In genomic region chr11:86682861-86683260, GRCm38 (mm10) we compare ENCODE assay signal across 9 mouse cellular contexts. TPM values are rescaled to one million over a fixed set of nuclear protein-coding genes. Genes with fewer than 3 reads are reported as not detected.
DNase-seq lines count a peak whose midpoint lies in the region; ATAC-seq lines count a peak whose summit lies in the region.
"Had no signal": no experiment of that assay in that cellular context is flagged by ENCODE, and none has a peak within 500 bp of the region (broad histone marks: within the 10 kb centered on the region; RNA-seq: fewer than 3 reads in every experiment).

No protein-coding gene starts in this region.

- ATAC-seq in heart, embryonic 16.5 days (replicated peaks; ENCODE audit: extremely low read depth, insufficient read depth, low FRiP score): no peak
- ATAC-seq in hindbrain, embryonic 13.5 days (ENCODE audit: low FRiP score): no peak
- ATAC-seq in midbrain, embryonic 13.5 days: no peak

- peak overlapping the region; percentile 88 for H3K4me2 ChIP-seq in heart, embryonic 16.5 days (ENCODE audit: low read depth, low read length)
- peak overlapping the region; percentile 85 for H3K4me2 ChIP-seq in hindbrain, embryonic 13.5 days
- peak overlapping the region; percentile 90 for H3K4me2 ChIP-seq in midbrain, embryonic 13.5 days (replicated peaks)

- H3K27ac ChIP-seq in heart, embryonic 16.5 days (ENCODE audit: low read length): no peak overlapping the region; the same call in 1 of the 2 replicates
- H3K27ac ChIP-seq in hindbrain, embryonic 13.5 days: peak overlapping the region; percentile 93; the same call in 1 of the 2 replicates
- 0 out of 2 replicates have a peak overlapping the region, but pooled peaks have one; percentile 88 for H3K27ac ChIP-seq in midbrain, embryonic 13.5 days

- H3K9ac ChIP-seq in heart, embryonic 16.5 days (ENCODE audit: low read length): peak overlapping the region; percentile 86
- H3K9ac ChIP-seq in hindbrain, embryonic 13.5 days: peak overlapping the region; percentile 92
- H3K9ac ChIP-seq in midbrain, embryonic 13.5 days (replicated peaks): peak overlapping the region; percentile 86

- no peaks in the 10 kb centered on the region for H3K27me3 ChIP-seq in heart, embryonic 16.5 days (ENCODE audit: control insufficient read depth, insufficient read depth, low read length)
- H3K27me3 ChIP-seq in hindbrain, embryonic 13.5 days: no peaks in the 10 kb centered on the region
- H3K27me3 ChIP-seq in midbrain, embryonic 13.5 days: no peaks in the 10 kb centered on the region
- H3K27me3 ChIP-seq: Patski had no signal

- H3K4me1 ChIP-seq in heart, embryonic 16.5 days (ENCODE audit: control insufficient read depth, insufficient read depth, low read length): peaks cover 27% of the 10 kb centered on the region
- peaks cover 39% of the 10 kb centered on the region for H3K4me1 ChIP-seq in hindbrain, embryonic 13.5 days (replicated peaks)
- H3K4me1 ChIP-seq in midbrain, embryonic 13.5 days (replicated peaks): peaks cover 41% of the 10 kb centered on the region

- intact Hi-C loops in heart, postnatal 25 days (cut with DNase I): no loop called here

- peaks cover 2% of the 10 kb centered on the region; the same call in 1 of the 2 replicates for H3K36me3 ChIP-seq in heart, embryonic 16.5 days (ENCODE audit: control insufficient read depth, insufficient read depth)
- peaks cover 6% of the 10 kb centered on the region; the same call in 1 of the 2 replicates for H3K36me3 ChIP-seq in hindbrain, embryonic 13.5 days
- H3K36me3 ChIP-seq in midbrain, embryonic 13.5 days: no peaks in the 10 kb centered on the region

- DNase-seq in heart, postnatal 25 days (ENCODE audit: low spot score): no peak
- DNase-seq in MEL-GATA-1-ER (ENCODE audit: extremely low read depth, low read depth): peak; percentile 31
- no peak for DNase-seq in adrenal gland, adult 2 months
- no peak for DNase-seq in urinary bladder, adult 18-20 months (ENCODE audit: low spot score in 2 of 2)
- no peak for DNase-seq in frontal cortex, adult 2 months (ENCODE audit: extremely low spot score in 1 of 2, low spot score in 1 of 2)

- peak overlapping the region; percentile 84 for H3K4me3 ChIP-seq in heart, embryonic 16.5 days (ENCODE audit: low read length)
- peak overlapping the region; percentile 86 for H3K4me3 ChIP-seq in hindbrain, embryonic 13.5 days
- H3K4me3 ChIP-seq in midbrain, embryonic 13.5 days (replicated peaks): peak overlapping the region; percentile 72

- no peaks in the 10 kb centered on the region for H3K9me3 ChIP-seq in heart, embryonic 16.5 days (replicated peaks; ENCODE audit: control insufficient read depth, low read length)
- H3K9me3 ChIP-seq in hindbrain, embryonic 13.5 days: no peaks in the 10 kb centered on the region
- H3K9me3 ChIP-seq in midbrain, embryonic 13.5 days: no peaks in the 10 kb centered on the region

- WGBS in heart, embryonic 16.5 days: 27% methylated on average over 7 of the region's 7 CpGs
- WGBS in hindbrain, embryonic 13.5 days: 39% methylated on average over 7 of the region's 7 CpGs
- 45% methylated on average over 7 of the region's 7 CpGs for WGBS in midbrain, embryonic 13.5 days

RNA-seq across cellular contexts. Expression of gene Vmp1, which starts 0.8 kb away (rescaled TPM):
- polyA plus RNA-seq in heart, embryonic 16.5 days (2015; fragmentation: Nextera tagmentation; extraction: Ambion mirVana): 79.6 and 95.0 TPM in 2 replicates
- total RNA-seq in heart, postnatal 25 days (2021): 10 to 100 TPM; 63.1 to 66.1 TPM
- polyA plus RNA-seq in hindbrain, embryonic 13.5 days (2015; fragmentation: Nextera tagmentation; extraction: Ambion mirVana): 106 and 109 TPM in 2 replicates
- 93.5 and 102 TPM in 2 replicates for polyA plus RNA-seq in midbrain, embryonic 13.5 days (2015; fragmentation: Nextera tagmentation; extraction: Ambion mirVana)
- total RNA-seq in adrenal gland, adult 2 months (2021): 100 to 1,000 TPM; 124 to 139 TPM
- polyA plus RNA-seq in adrenal gland, adult 2 months (2012; rRNA removed): 12.9 and 18.3 TPM in 2 replicates
- polyA plus RNA-seq in frontal cortex, adult 2 months (2012; rRNA removed): 80.0 and 82.5 TPM in 2 replicates

RNA-seq across cellular contexts. Expression of gene Ptrh2, which starts 0.9 kb away (rescaled TPM):
- 19.2 and 19.8 TPM in 2 replicates for polyA plus RNA-seq in heart, embryonic 16.5 days (2015; fragmentation: Nextera tagmentation; extraction: Ambion mirVana)
- total RNA-seq in heart, postnatal 25 days (2021): 1 to 10 TPM; 6.3 to 6.5 TPM
- 32.9 and 34.3 TPM in 2 replicates for polyA plus RNA-seq in hindbrain, embryonic 13.5 days (2015; fragmentation: Nextera tagmentation; extraction: Ambion mirVana)
- 37.4 and 38.5 TPM in 2 replicates for polyA plus RNA-seq in midbrain, embryonic 13.5 days (2015; fragmentation: Nextera tagmentation; extraction: Ambion mirVana)
- 10 to 100 TPM; 11.7 to 17.4 TPM for total RNA-seq in adrenal gland, adult 2 months (2021)
- 3.0 and 6.2 TPM in 2 replicates for polyA plus RNA-seq in adrenal gland, adult 2 months (2012; rRNA removed)
- polyA plus RNA-seq in frontal cortex, adult 2 months (2012; rRNA removed): 8.5 and 9.0 TPM in 2 replicates
